Mouse (Mus musculus) liver, embryonic 14 days (tissue): ENCODE results near the gene Gm13088. TPM values are rescaled to one million over a fixed set of nuclear protein-coding genes. Genes with fewer than 3 reads are reported as not detected.

Source experiments
- polyA plus RNA-seq: library from polyadenylated mRNA; depleted of rRNA; stranded (reverse); fragments of >200 nt; gene quantifications from 2 replicates; pipeline ENCODE4 v1.2.3, GENCODE M21; 2012; rRNA removed

The Gm13088 gene
- not detected in 2 replicates for polyA plus RNA-seq

DNA sequence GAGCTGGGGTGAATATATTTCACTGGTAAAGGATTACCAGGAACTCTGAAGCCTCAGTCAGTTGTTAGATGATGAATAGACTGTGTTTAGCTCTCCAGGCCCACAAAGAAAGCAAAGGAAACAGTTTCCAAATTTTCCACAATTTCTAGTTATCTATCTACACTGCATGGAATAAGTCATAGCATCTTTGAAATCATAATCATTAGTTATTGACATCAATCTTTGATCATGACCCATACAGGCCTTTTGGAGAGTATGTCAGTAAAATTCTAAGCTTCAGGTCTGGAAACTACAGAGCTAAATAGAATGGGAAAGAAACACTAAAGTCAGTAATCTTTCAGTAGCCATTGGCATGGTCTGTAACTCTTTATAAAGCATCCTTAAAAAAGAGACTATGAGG lies at the start of gene Gm13088:
Gene Gm13088 (minus strand): TSS at position 101 of the 400 bp plus-strand sequence.

DNA sequence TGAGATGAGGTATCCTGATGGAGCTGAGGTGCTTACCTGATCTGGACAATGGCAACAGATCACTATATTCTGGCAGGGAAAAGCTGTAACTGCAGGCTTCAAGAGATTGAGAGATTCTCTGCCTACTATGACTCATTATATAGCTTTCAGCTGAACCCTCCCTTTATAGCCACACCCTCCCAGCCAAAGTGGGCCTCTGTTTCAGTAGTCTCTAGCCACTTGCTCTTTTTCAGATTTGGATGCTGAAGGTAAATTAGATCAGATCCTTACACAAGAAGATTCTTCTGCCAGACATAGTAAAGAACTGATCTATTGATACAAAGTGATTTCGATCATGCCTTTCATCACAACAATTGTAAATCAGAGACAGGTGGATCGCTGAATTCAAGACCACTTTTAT lies 45.6 kb upstream of the Gm13088 start, which contains the start of gene Gm13089:
Gene Gm13089 (minus strand): TSS at position 101 of the 400 bp plus-strand sequence.

DNA sequence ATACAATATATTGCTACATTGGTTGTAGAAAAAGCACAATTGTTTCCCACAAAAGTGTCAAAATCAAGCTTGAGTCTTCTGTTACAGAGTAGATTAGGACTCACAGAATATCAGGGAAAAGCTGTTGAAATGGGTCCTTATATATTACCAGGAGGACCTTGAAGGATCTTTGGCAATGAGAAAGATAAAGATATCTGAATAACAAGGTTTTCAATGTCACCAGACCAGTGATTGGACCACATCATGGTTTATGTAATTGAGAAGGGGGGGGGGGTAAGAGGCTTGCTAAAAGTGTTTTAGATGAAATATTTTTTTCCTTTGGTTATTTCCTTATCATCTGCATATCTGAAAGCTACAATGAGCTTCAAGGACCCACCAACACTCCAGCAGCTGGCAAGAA lies 42.3 kb downstream of the Gm13088 start, which contains the start of gene Gm13083:
Gene Gm13083 (plus strand): TSS at position 301 of the 400 bp plus-strand sequence.

Other genes starting within 250 kb of the Gm13088 start
- 1.3 and 1.6 TPM in 2 replicates for gene Pramef8, start 244.8 kb downstream of the Gm13088 start, polyA plus RNA-seq
- not detected in 2 replicates for gene Oog4, start 206.9 kb downstream of the Gm13088 start, polyA plus RNA-seq
- gene Gm13043, start 145.9 kb downstream of the Gm13088 start, polyA plus RNA-seq, result not detected in 2 replicates
- gene Gm13040, start 121.3 kb downstream of the Gm13088 start, polyA plus RNA-seq, result not detected in 2 replicates
- gene BC080695, start 105.5 kb downstream of the Gm13088 start, polyA plus RNA-seq, result not detected in 2 replicates
- gene Gm13057, start 105.5 kb downstream of the Gm13088 start, polyA plus RNA-seq, result not detected in 2 replicates
- gene Gm13083, start 42.2 kb downstream of the Gm13088 start, polyA plus RNA-seq, result not detected in 2 replicates
- gene Gm13089, start 45.5 kb upstream of the Gm13088 start, polyA plus RNA-seq, result not detected in 2 replicates
- gene Gm13078, start 62.2 kb upstream of the Gm13088 start, polyA plus RNA-seq, result not detected in 2 replicates
- not detected in 2 replicates for gene Gm13023, start 132.1 kb upstream of the Gm13088 start, polyA plus RNA-seq
- not detected in 2 replicates for gene Gm13084, start 158.8 kb upstream of the Gm13088 start, polyA plus RNA-seq
- not detected in 2 replicates for gene Gm13103, start 189.3 kb upstream of the Gm13088 start, polyA plus RNA-seq
- not detected in 2 replicates for gene Pramef6, start 243.1 kb upstream of the Gm13088 start, polyA plus RNA-seq